Mouse (Mus musculus) midbrain, embryonic 12.5 days (tissue): ENCODE results near the gene Nfe2l2. TPM values are rescaled to one million over a fixed set of nuclear protein-coding genes. Genes with fewer than 3 reads are reported as not detected.
"Not testable (repeated sequence)": the region's sequence is repeated elsewhere in the genome, so short reads cannot be mapped to it uniquely, and the experiment has no call there.

Experiments
- ATAC-seq: fragments of 200-750 bp; cut with Nextera tagmentation; 2 replicates; pipeline ENCODE4 v1.8.0; 2017; ENCODE audit warnings: low read depth, moderate TSS enrichment, moderate library complexity; ENCODE audit not compliant: low FRiP score
- H3K27ac ChIP-seq: fragments of 300-500 bp; sonication (generic); replicated peaks from 2 replicates; pipeline ENCODE4 v1.5.1; 2016; ENCODE audit warnings: mild to moderate bottlenecking
- H3K27me3 ChIP-seq: fragments of 300-500 bp; sonication (generic); 2 replicates; pipeline ENCODE4 v1.6.1; 2016; ENCODE audit warnings: mild to moderate bottlenecking
- H3K36me3 ChIP-seq: fragments of 300-500 bp; sonication (generic); 2 replicates; pipeline ENCODE4 v1.6.1; 2016
- H3K4me1 ChIP-seq: fragments of 300-500 bp; sonication (generic); 2 replicates; pipeline ENCODE4 v1.6.1; 2016
- H3K4me2 ChIP-seq: fragments of 300-500 bp; sonication (generic); replicated peaks from 2 replicates; pipeline ENCODE4 v1.6.1; 2016; ENCODE audit warnings: mild to moderate bottlenecking, moderate library complexity
- H3K4me3 ChIP-seq: fragments of 300-500 bp; sonication (generic); 2 replicates; pipeline ENCODE4 v1.5.1; 2016; ENCODE audit warnings: mild to moderate bottlenecking
- H3K9ac ChIP-seq: fragments of 300-500 bp; sonication (generic); replicated peaks from 2 replicates; pipeline ENCODE4 v1.6.1; 2016; ENCODE audit warnings: mild to moderate bottlenecking, moderate library complexity
- H3K9me3 ChIP-seq: fragments of 300-500 bp; sonication (generic); 2 replicates; pipeline ENCODE4 v1.6.1; 2016; ENCODE audit warnings: mild to moderate bottlenecking
- WGBS: fragments of 180-500 bp; shearing (Covaris S2); methylation state at CpG from one replicate; pipeline ENCODE4 v1.1.7; 2016; 5-methylcytosine and 5-hydroxymethylcytosine counted together
- microRNA-seq: library from miRNA; unstranded; fragments of <30 nt; microRNA quantifications from one replicate; pipeline ENCODE4, GENCODE M21; 2017
- polyA plus RNA-seq: library from polyadenylated mRNA; unstranded; fragments of >200 nt; fragmentation: Nextera tagmentation; extraction: Ambion mirVana; gene quantifications from 2 replicates; pipeline ENCODE4 v1.2.1, GENCODE M21; 2016

The Nfe2l2 gene
- polyA plus RNA-seq, 1 experiment from 2014 or later, result 20.3 TPM

GRCm38 (mm10) chr2:75634431-75634830 is 70.0 kb downstream of the Nfe2l2 start:
- not testable (repeated sequence) for H3K4me1 ChIP-seq, H3K27ac ChIP-seq, H3K9ac ChIP-seq, ATAC-seq, H3K4me2 ChIP-seq, H3K36me3 ChIP-seq, H3K27me3 ChIP-seq, H3K9me3 ChIP-seq, H3K4me3 ChIP-seq
- WGBS, result 94% methylated on average over 14 of the region's 14 CpGs

- Histone ChIP-seq H3K36me3 (no peaks in the 10 kb centered on the region), H3K27me3 (no peaks in the 10 kb centered on the region), H3K9me3 (no peaks in the 10 kb centered on the region), H3K27ac (no peak overlapping the region), H3K4me3 (no peak overlapping the region), H3K9ac (no peak overlapping the region), H3K4me2 (no peak overlapping the region), H3K4me1 (no peaks in the 10 kb centered on the region)
- ATAC-seq, result no peak
- WGBS, result 85% methylated on average over 5 of the region's 5 CpGs
Measured at GRCm38 (mm10) chr2:75633784-75634183, 70.7 kb downstream of the Nfe2l2 start.

- Histone ChIP-seq H3K36me3 (no peaks in the 10 kb centered on the region), H3K9me3 (no peaks in the 10 kb centered on the region), H3K4me3 (no peak overlapping the region), H3K4me2 (no peak overlapping the region), H3K27ac (no peak overlapping the region), H3K4me1 (no peaks in the 10 kb centered on the region), H3K27me3 (no peaks in the 10 kb centered on the region), H3K9ac (no peak overlapping the region)
- ATAC-seq, result no peak
- WGBS, result 91% methylated on average over 6 of the region's 6 CpGs
Measured at GRCm38 (mm10) chr2:75633381-75633780, 71.1 kb downstream of the Nfe2l2 start.

- Histone ChIP-seq H3K36me3 (no peaks in the 10 kb centered on the region), H3K4me3 (no peak overlapping the region), H3K27ac (no peak overlapping the region), H3K9me3 (no peaks in the 10 kb centered on the region), H3K9ac (no peak overlapping the region), H3K4me2 (no peak overlapping the region), H3K27me3 (no peaks in the 10 kb centered on the region), H3K4me1 (no peaks in the 10 kb centered on the region)
- WGBS, result 88% methylated on average over 12 of the region's 12 CpGs
- ATAC-seq, result no peak
Measured at GRCm38 (mm10) chr2:75632721-75633181, 71.7 kb downstream of the Nfe2l2 start.

- no peak overlapping the region for H3K4me2 ChIP-seq
- no peaks in the 10 kb centered on the region for H3K27me3 ChIP-seq
- H3K36me3 ChIP-seq, result no peaks in the 10 kb centered on the region
- 85% methylated on average over 6 of the region's 6 CpGs for WGBS
- ATAC-seq, result no peak
- no peaks in the 10 kb centered on the region for H3K4me1 ChIP-seq
- no peak overlapping the region for H3K27ac ChIP-seq
- H3K4me3 ChIP-seq, result no peak overlapping the region
- no peaks in the 10 kb centered on the region for H3K9me3 ChIP-seq
- H3K9ac ChIP-seq, result no peak overlapping the region
Measured at GRCm38 (mm10) chr2:75632043-75632442, 72.4 kb downstream of the Nfe2l2 start.

GRCm38 (mm10) chr2:75631421-75631820 is 73.0 kb downstream of the Nfe2l2 start:
- Histone ChIP-seq H3K4me3 (no peak overlapping the region), H3K9me3 (no peaks in the 10 kb centered on the region), H3K4me2 (no peak overlapping the region), H3K4me1 (no peaks in the 10 kb centered on the region), H3K27me3 (no peaks in the 10 kb centered on the region), H3K9ac (no peak overlapping the region), H3K27ac (no peak overlapping the region), H3K36me3 (no peaks in the 10 kb centered on the region)
- 80% methylated on average over 6 of the region's 6 CpGs for WGBS
- no peak for ATAC-seq

- no peaks in the 10 kb centered on the region for H3K27me3 ChIP-seq
- no peaks in the 10 kb centered on the region for H3K9me3 ChIP-seq
- no peak overlapping the region for H3K9ac ChIP-seq
- WGBS, result 92% methylated on average over 8 of the region's 8 CpGs
- H3K36me3 ChIP-seq, result no peaks in the 10 kb centered on the region
- H3K4me2 ChIP-seq, result no peak overlapping the region
- H3K4me3 ChIP-seq, result no peak overlapping the region
- ATAC-seq, result no peak
- H3K27ac ChIP-seq, result no peak overlapping the region
- H3K4me1 ChIP-seq, result no peaks in the 10 kb centered on the region
Measured at GRCm38 (mm10) chr2:75628487-75628886, 76.0 kb downstream of the Nfe2l2 start.

- Histone ChIP-seq H3K4me1 (no peaks in the 10 kb centered on the region), H3K9me3 (no peaks in the 10 kb centered on the region), H3K9ac (no peak overlapping the region), H3K36me3 (no peaks in the 10 kb centered on the region), H3K4me3 (no peak overlapping the region), H3K27ac (no peak overlapping the region), H3K4me2 (no peak overlapping the region), H3K27me3 (no peaks in the 10 kb centered on the region)
- 80% methylated on average over 6 of the region's 6 CpGs for WGBS
- ATAC-seq, result no peak
Measured at GRCm38 (mm10) chr2:75626597-75627440, 77.6 kb downstream of the Nfe2l2 start.

Small RNA genes lying within 50 kb of the gene (microRNA-seq; reads per million reads assigned to microRNA genes)
- not detected for gene Gm24574

Other genes with a start within 250 kb of the Nfe2l2 start
- 345 and 374 TPM in 2 replicates for gene Hnrnpa3, start 45.4 kb downstream of the Nfe2l2 start, polyA plus RNA-seq
- 46.3 and 52.9 TPM in 2 replicates for gene Agps, start 127.5 kb upstream of the Nfe2l2 start, polyA plus RNA-seq
- 8.8 and 9.7 TPM in 2 replicates for gene Ttc30b, start 233.9 kb upstream of the Nfe2l2 start, polyA plus RNA-seq